Mouse (Mus musculus): Measurements from ENCODE around the gene Gzmf. TPM values are rescaled to one million over a fixed set of nuclear protein-coding genes. Genes with fewer than 3 reads are reported as not detected.

Gene Gzmf
- not detected in 2 replicates for polyA plus RNA-seq (2015; fragmentation: Nextera tagmentation; extraction: Ambion mirVana)

GRCm38 (mm10) chr14:56211317-56211716, at the start of gene Gzmf:
Gene Gzmf (minus strand): TSS chr14:56211417.

GRCm38 (mm10) chr14:56234556-56234955, 23.3 kb upstream of the Gzmf start, which contains the start of gene Gzmc:
Gene Gzmc (minus strand): TSS chr14:56234656.

DNA sequence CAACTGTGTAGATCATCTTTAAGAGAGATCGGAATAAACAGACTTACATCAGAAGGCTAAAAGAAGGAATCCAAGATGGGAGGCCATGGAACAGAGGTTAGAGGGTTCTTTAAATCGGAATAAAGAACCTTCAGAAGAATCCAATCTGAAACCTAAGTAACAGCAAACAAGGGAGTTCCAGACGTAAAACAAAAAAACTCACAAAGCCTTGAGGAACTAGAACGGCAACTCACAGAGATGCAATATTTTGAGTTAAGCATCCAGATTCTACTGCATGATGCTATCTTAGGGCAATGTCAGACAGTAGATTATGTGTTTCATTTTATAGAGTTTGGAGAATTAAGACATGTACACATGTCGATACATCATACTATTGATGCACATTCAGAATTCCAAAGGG, 36.7 kb downstream of the Gzmf start, which contains the start of gene Gzmn:
Gzmn (minus strand) TSS at position 101 of the 400 bp plus-strand sequence.

GRCm38 (mm10) chr14:56159479-56159878, 51.7 kb downstream of the Gzmf start, which contains the start of gene Gzmg:
Gene Gzmg (minus strand): TSS chr14:56159579.

Other genes with a start within 250 kb of the Gzmf start
- gene Mcpt1, start 193.4 kb downstream of the Gzmf start, polyA plus RNA-seq (2015; fragmentation: Nextera tagmentation; extraction: Ambion mirVana): 0.36 and 0.63 TPM in 2 replicates
- gene Mcpt9, start 180.9 kb downstream of the Gzmf start, polyA plus RNA-seq (2015; fragmentation: Nextera tagmentation; extraction: Ambion mirVana): not detected in 2 replicates
- gene Mcpt2, start 169.4 kb downstream of the Gzmf start, polyA plus RNA-seq (2015; fragmentation: Nextera tagmentation; extraction: Ambion mirVana): 2.1 and 4.4 TPM in 2 replicates
- 129 and 337 TPM in 2 replicates for gene Mcpt4, start 149.1 kb downstream of the Gzmf start, polyA plus RNA-seq (2015; fragmentation: Nextera tagmentation; extraction: Ambion mirVana)
- 32.2 and 48.0 TPM in 2 replicates for gene Mcpt8, start 126.1 kb downstream of the Gzmf start, polyA plus RNA-seq (2015; fragmentation: Nextera tagmentation; extraction: Ambion mirVana)
- gene Ctsg, start 108.8 kb downstream of the Gzmf start, polyA plus RNA-seq (2015; fragmentation: Nextera tagmentation; extraction: Ambion mirVana): 81.1 and 110 TPM in 2 replicates
- not detected in 2 replicates for gene Gzme, start 90.8 kb downstream of the Gzmf start, polyA plus RNA-seq (2015; fragmentation: Nextera tagmentation; extraction: Ambion mirVana)
- not detected in 2 replicates for gene Gzmd, start 78.8 kb downstream of the Gzmf start, polyA plus RNA-seq (2015; fragmentation: Nextera tagmentation; extraction: Ambion mirVana)
- gene Gzmg, start 51.8 kb downstream of the Gzmf start, polyA plus RNA-seq (2015; fragmentation: Nextera tagmentation; extraction: Ambion mirVana): not detected in 2 replicates
- not detected in 2 replicates for gene Gzmn, start 36.8 kb downstream of the Gzmf start, polyA plus RNA-seq (2015; fragmentation: Nextera tagmentation; extraction: Ambion mirVana)
- not detected in 2 replicates for gene Gzmc, start 23.2 kb upstream of the Gzmf start, polyA plus RNA-seq (2015; fragmentation: Nextera tagmentation; extraction: Ambion mirVana)
- 1.6 and 3.4 TPM in 2 replicates for gene Gzmb, start 50.8 kb upstream of the Gzmf start, polyA plus RNA-seq (2015; fragmentation: Nextera tagmentation; extraction: Ambion mirVana)
- gene Atp12a, start 153.7 kb upstream of the Gzmf start, polyA plus RNA-seq (2015; fragmentation: Nextera tagmentation; extraction: Ambion mirVana): 0.06 TPM in 1 of 2 replicates, not detected in the other
- gene Rnf17, start 191.2 kb upstream of the Gzmf start, polyA plus RNA-seq (2015; fragmentation: Nextera tagmentation; extraction: Ambion mirVana): 1.5 and 2.5 TPM in 2 replicates

Measured in spleen, postnatal 0 days (tissue).